In genomic region chr7:79388671-79389206, GRCm38 (mm10) we compare ENCODE assay signal across 19 mouse cellular contexts. TPM values are rescaled to one million over a fixed set of nuclear protein-coding genes. Genes with fewer than 3 reads are reported as not detected.
A peak's percentile ranks its signal among the peaks of the same experiment; 100 is the strongest.
DNase-seq lines count a peak whose midpoint lies in the region; ATAC-seq and TF ChIP-seq lines count a peak whose summit lies in the region.
"Had no signal": no experiment of that assay in that cellular context is flagged by ENCODE, and none has a peak within 500 bp of the region (broad histone marks: within the 10 kb centered on the region; RNA-seq: fewer than 3 reads in every experiment).

No protein-coding gene starts in this region.

- 70% methylated on average over 7 of the region's 7 CpGs for WGBS in lung, embryonic 14.5 days
- 60% methylated on average over 7 of the region's 7 CpGs for WGBS in hindbrain, embryonic 15.5 days
- 63% methylated on average over 7 of the region's 7 CpGs for WGBS in neural tube, embryonic 15.5 days

- H3K27ac ChIP-seq in lung, embryonic 14.5 days (ENCODE audit: low read depth), result no peak overlapping the region
- H3K27ac ChIP-seq in hindbrain, embryonic 15.5 days (replicated peaks), result 0 out of 2 replicates have a peak overlapping the region, but pooled peaks have one; percentile 20
- H3K27ac ChIP-seq in neural tube, embryonic 15.5 days (replicated peaks), result no peak overlapping the region

- no peak for TF ChIP-seq CTCF in lung, embryonic 14.5 days (IDR thresholded peaks at IDR 0.05; ENCODE audit: low read depth)

- no peaks in the 10 kb centered on the region for H3K27me3 ChIP-seq in lung, embryonic 14.5 days (ENCODE audit: insufficient read depth, low read length)
- no peaks in the 10 kb centered on the region for H3K27me3 ChIP-seq in hindbrain, embryonic 15.5 days
- H3K27me3 ChIP-seq in neural tube, embryonic 15.5 days (replicated peaks), result no peaks in the 10 kb centered on the region

- H3K9ac ChIP-seq in lung, embryonic 14.5 days, result no peak overlapping the region
- H3K9ac ChIP-seq in hindbrain, embryonic 15.5 days, result no peak overlapping the region
- H3K9ac ChIP-seq in neural tube, embryonic 15.5 days (replicated peaks), result no peak overlapping the region

- no peaks in the 10 kb centered on the region for H3K4me1 ChIP-seq in lung, embryonic 14.5 days (ENCODE audit: insufficient read depth)
- H3K4me1 ChIP-seq in hindbrain, embryonic 15.5 days (replicated peaks), result peaks cover 10% of the 10 kb centered on the region
- peaks cover 16% of the 10 kb centered on the region for H3K4me1 ChIP-seq in neural tube, embryonic 15.5 days

- peak; percentile 15 for DNase-seq in lung, embryonic 14.5 days
- no peak for DNase-seq in lung, postnatal 14 days
- peak; percentile 29 for DNase-seq in embryo, embryonic 10.5 days (ENCODE audit: low spot score)
- no peak for DNase-seq in adrenal gland, postnatal 10 days
- no peak for DNase-seq in layer of hippocampus, adult 8-10 months (ENCODE audit: low spot score in 2 of 2)
- DNase-seq: adrenal gland, adult 8-10 months; cerebellum, postnatal 14 days; kidney, postnatal 25 days; left cerebral cortex, postnatal 4 days; lung, adult 2 months had no signal

- H3K9me3 ChIP-seq in lung, embryonic 14.5 days (ENCODE audit: low read depth, low read length), result no peaks in the 10 kb centered on the region
- H3K9me3 ChIP-seq in hindbrain, embryonic 15.5 days, result no peaks in the 10 kb centered on the region
- H3K9me3 ChIP-seq in neural tube, embryonic 15.5 days (replicated peaks), result no peaks in the 10 kb centered on the region

- no peaks in the 10 kb centered on the region for H3K36me3 ChIP-seq in lung, embryonic 14.5 days (ENCODE audit: insufficient read depth)
- no peaks in the 10 kb centered on the region for H3K36me3 ChIP-seq in hindbrain, embryonic 15.5 days
- H3K36me3 ChIP-seq in neural tube, embryonic 15.5 days, result no peaks in the 10 kb centered on the region

- no peak overlapping the region for H3K4me2 ChIP-seq in lung, embryonic 14.5 days
- no peak overlapping the region for H3K4me2 ChIP-seq in hindbrain, embryonic 15.5 days
- no peak overlapping the region for H3K4me2 ChIP-seq in neural tube, embryonic 15.5 days

- no peak overlapping the region for H3K4me3 ChIP-seq in lung, embryonic 14.5 days (ENCODE audit: low read depth, low read length)
- no peak overlapping the region for H3K4me3 ChIP-seq in hindbrain, embryonic 15.5 days
- no peak overlapping the region for H3K4me3 ChIP-seq in neural tube, embryonic 15.5 days (replicated peaks)

- no peak for ATAC-seq in lung, embryonic 14.5 days (ENCODE audit: insufficient read depth)
- no peak for ATAC-seq in hindbrain, embryonic 15.5 days (ENCODE audit: low FRiP score, low read depth)
- ATAC-seq in neural tube, embryonic 15.5 days (ENCODE audit: low FRiP score), result 0 out of 2 replicates have a peak, but pooled peaks have one; percentile 11
- ATAC-seq: intestine, postnatal 0 days had no signal

RNA-seq across cellular contexts. Expression of gene Rlbp1, which starts 1.9 kb away (rescaled TPM):
- 0.26 and 0.54 TPM in 2 replicates for polyA plus RNA-seq in lung, embryonic 14.5 days (2014; fragmentation: Nextera tagmentation; extraction: Ambion mirVana)
- 20.1 and 23.0 TPM in 2 replicates for polyA plus RNA-seq in hindbrain, embryonic 15.5 days (2015; fragmentation: Nextera tagmentation; extraction: Ambion mirVana)
- polyA plus RNA-seq in neural tube, embryonic 15.5 days (2015; fragmentation: Nextera tagmentation; extraction: Ambion mirVana), result 17.0 and 20.6 TPM in 2 replicates
- total RNA-seq in adrenal gland, postnatal 10 days (2021), result not detected
- total RNA-seq in layer of hippocampus, adult 8-10 months (2022), result 10 to 100 TPM; 23.5 to 25.8 (median 24.1) TPM
- total RNA-seq: gastrocnemius, adult 18-20 months; heart, adult 8-10 months; heart, postnatal 25 days; megakaryocyte progenitor cell, adult 5-6 weeks had no signal
- polyA plus RNA-seq: small intestine, adult 2 months; stomach, embryonic 14.5 days had no signal

RNA-seq across cellular contexts. Expression of gene Fanci, which starts 3.0 kb away (rescaled TPM):
- polyA plus RNA-seq in lung, embryonic 14.5 days (2014; fragmentation: Nextera tagmentation; extraction: Ambion mirVana), result 16.9 and 19.3 TPM in 2 replicates
- polyA plus RNA-seq in hindbrain, embryonic 15.5 days (2015; fragmentation: Nextera tagmentation; extraction: Ambion mirVana), result 1.9 and 2.7 TPM in 2 replicates
- 1.6 and 3.9 TPM in 2 replicates for polyA plus RNA-seq in neural tube, embryonic 15.5 days (2015; fragmentation: Nextera tagmentation; extraction: Ambion mirVana)
- total RNA-seq in adrenal gland, postnatal 10 days (2021), result 1 to 10 TPM; 2.6 to 3.3 TPM
- total RNA-seq in layer of hippocampus, adult 8-10 months (2022), result under 1 TPM; 0.18 to 0.66 (median 0.41) TPM
- total RNA-seq: gastrocnemius, adult 18-20 months had no signal

Comparison
In these comparisons a context has a peak if more than half of its experiments do, and no peak if none do; other contexts are left out.
1. DNase-seq: peak in lung, embryonic 14.5 days (single experiment) and embryo, embryonic 10.5 days (single experiment); none in lung, postnatal 14 days (single experiment), adrenal gland, postnatal 10 days (single experiment) and layer of hippocampus, adult 8-10 months (0 of 2).
2. RNA of gene Rlbp1, which starts 1.9 kb away (polyA plus RNA-seq): 20.1 to 23.0 TPM in hindbrain, embryonic 15.5 days and 17.0 to 20.6 TPM in neural tube, embryonic 15.5 days; 0.26 to 0.54 TPM in lung, embryonic 14.5 days; every median in the first group is over 10 times any median in the second.